Mouse (Mus musculus) stomach, embryonic 16.5 days (tissue): ENCODE results near the gene Slc44a4. TPM values are rescaled to one million over a fixed set of nuclear protein-coding genes. Genes with fewer than 3 reads are reported as not detected.
A peak's percentile ranks its signal among the peaks of the same experiment; 100 is the strongest.
"Not testable (repeated sequence)": the region's sequence is repeated elsewhere in the genome, so short reads cannot be mapped to it uniquely, and the experiment has no call there.

Source experiments
- ATAC-seq: fragments of 200-750 bp; cut with Nextera tagmentation; 2 replicates; pipeline ENCODE4 v1.8.0; 2017; ENCODE audit warnings: moderate number of reproducible peaks, moderate TSS enrichment; ENCODE audit not compliant: insufficient read depth, low FRiP score
- H3K27ac ChIP-seq: fragments of 300-500 bp; sonication (generic); 2 replicates; pipeline ENCODE4 v1.5.1; 2014; ENCODE audit warnings: low read length
- H3K27me3 ChIP-seq: fragments of 300-500 bp; sonication (generic); 2 replicates; pipeline ENCODE4 v1.6.1; 2014; ENCODE audit warnings: low read length, control low read depth, mixed read lengths; ENCODE audit not compliant: control insufficient read depth, insufficient read depth
- H3K36me3 ChIP-seq: fragments of 300-500 bp; sonication (generic); 2 replicates; pipeline ENCODE4 v1.6.1; 2014; ENCODE audit warnings: low read length; ENCODE audit not compliant: control insufficient read depth, insufficient read depth
- H3K4me1 ChIP-seq: fragments of 300-500 bp; sonication (generic); 2 replicates; pipeline ENCODE4 v1.6.1; 2014; ENCODE audit warnings: low read length, control low read depth, mixed read lengths; ENCODE audit not compliant: control insufficient read depth, insufficient read depth
- H3K4me2 ChIP-seq: fragments of 300-500 bp; sonication (generic); 2 replicates; pipeline ENCODE4 v1.6.1; 2014; ENCODE audit warnings: low read depth, low read length, mixed read lengths
- H3K4me3 ChIP-seq: fragments of 300-500 bp; sonication (generic); replicated peaks from 2 replicates; pipeline ENCODE4 v1.5.1; 2014; ENCODE audit warnings: mild to moderate bottlenecking, low read length
- H3K9ac ChIP-seq: fragments of 300-500 bp; sonication (generic); 2 replicates; pipeline ENCODE4 v1.6.1; 2014; ENCODE audit warnings: low read length
- H3K9me3 ChIP-seq: fragments of 300-500 bp; sonication (generic); replicated peaks from 2 replicates; pipeline ENCODE4 v1.6.1; 2016; ENCODE audit warnings: low read length, control low read depth; ENCODE audit not compliant: control insufficient read depth
- WGBS: fragments of 180-500 bp; shearing (Covaris S2); extraction: QIAGEN DNeasy Blood & Tissue Kit; methylation state at CpG from one replicate; pipeline ENCODE4 v1.1.7; 2014; 5-methylcytosine and 5-hydroxymethylcytosine counted together
- polyA plus RNA-seq: library from polyadenylated mRNA; unstranded; fragments of >200 nt; fragmentation: Nextera tagmentation; extraction: Ambion mirVana; gene quantifications from 2 replicates; pipeline ENCODE4 v1.2.1, GENCODE M21; 2015

Slc44a4 gene
- polyA plus RNA-seq, 1 experiment from 2014 or later: 19.3 TPM

GRCm38 (mm10) chr17:34897373-34898159 lies 16.7 kb upstream of the Slc44a4 start:
- H3K27me3 ChIP-seq: no peaks in the 10 kb centered on the region
- peak overlapping the region; percentile 84 for H3K4me2 ChIP-seq
- 0 out of 2 replicates have a peak, but pooled peaks cover 10% of the 10 kb centered on the region for H3K36me3 ChIP-seq
- WGBS: 13% methylated on average over 10 of the region's 10 CpGs
- peak overlapping the region; percentile 95 for H3K27ac ChIP-seq
- peak overlapping the region; percentile 99 for H3K9ac ChIP-seq
- no peak for ATAC-seq
- H3K4me1 ChIP-seq: peaks cover 25% of the 10 kb centered on the region
- no peaks in the 10 kb centered on the region for H3K9me3 ChIP-seq
- peak overlapping the region; percentile 92 for H3K4me3 ChIP-seq

- Histone ChIP-seq H3K9ac (peak within 1 kb of the TSS; percentile 99), H3K4me2 (peak within 1 kb of the TSS; percentile 84), H3K9me3 (no peaks in the 10 kb centered on the region), H3K27me3 (no peaks in the 10 kb centered on the region), H3K27ac (peak within 1 kb of the TSS; percentile 95), H3K4me1 (peaks cover 25% of the 10 kb centered on the region), H3K4me3 (peak within 1 kb of the TSS; percentile 92), H3K36me3 (peaks cover 15% of the 10 kb centered on the region; the same call in 1 of the 2 replicates)
- 0% methylated on average over 42 of the region's 44 CpGs for WGBS
- ATAC-seq: peak; percentile 55
Measured at GRCm38 (mm10) chr17:34898160-34898586, 16.1 kb upstream of the Slc44a4 start, which contains the start of the genes C2 and Ehmt2. C2 (minus strand) TSS chr17:34898265. Ehmt2 (plus strand) TSS chr17:34898469.

GRCm38 (mm10) chr17:34898706-34899052 lies 15.6 kb upstream of the Slc44a4 start:
- ATAC-seq: no peak
- H3K36me3 ChIP-seq: peaks cover 15% of the 10 kb centered on the region; the same call in 1 of the 2 replicates
- H3K4me1 ChIP-seq: peaks cover 21% of the 10 kb centered on the region
- H3K27ac ChIP-seq: peak overlapping the region; percentile 95
- H3K4me3 ChIP-seq: peak overlapping the region; percentile 92
- under 1% methylated on average over 26 of the region's 47 CpGs for WGBS
- H3K27me3 ChIP-seq: no peaks in the 10 kb centered on the region
- H3K4me2 ChIP-seq: peak overlapping the region; percentile 84
- H3K9me3 ChIP-seq: no peaks in the 10 kb centered on the region
- peak overlapping the region; percentile 99 for H3K9ac ChIP-seq

- Histone ChIP-seq H3K4me3 (peak overlapping the region; percentile 92), H3K27ac (peak overlapping the region; percentile 95), H3K4me1 (peaks cover 20% of the 10 kb centered on the region)
Measured at GRCm38 (mm10) chr17:34899053-34899889, 15.0 kb upstream of the Slc44a4 start.

GRCm38 (mm10) chr17:34899890-34900243 lies 14.4 kb upstream of the Slc44a4 start:
- Histone ChIP-seq H3K9me3 (no peaks in the 10 kb centered on the region), H3K36me3 (peaks cover 15% of the 10 kb centered on the region; the same call in 1 of the 2 replicates), H3K27me3 (no peaks in the 10 kb centered on the region), H3K4me3 (peak overlapping the region; percentile 92), H3K4me1 (peaks cover 19% of the 10 kb centered on the region), H3K4me2 (peak overlapping the region; percentile 84), H3K27ac (peak overlapping the region; percentile 95), H3K9ac (peak overlapping the region; percentile 99)
- WGBS: 2% methylated on average over 5 of the region's 5 CpGs
- no peak for ATAC-seq

More at GRCm38 (mm10) chr17:34899053-34899889, 15.0 kb upstream of the Slc44a4 start:
- no peak for ATAC-seq
- under 1% methylated on average over 39 of the region's 45 CpGs for WGBS
- Histone ChIP-seq H3K9me3 (no peaks in the 10 kb centered on the region), H3K36me3 (peaks cover 15% of the 10 kb centered on the region; the same call in 1 of the 2 replicates), H3K27me3 (no peaks in the 10 kb centered on the region), H3K9ac (peak overlapping the region; percentile 99), H3K4me2 (peak overlapping the region; percentile 84)

- peaks cover 21% of the 10 kb centered on the region for H3K36me3 ChIP-seq
- not testable (repeated sequence) for H3K4me3 ChIP-seq
Measured at GRCm38 (mm10) chr17:34900826-34901225, 13.4 kb upstream of the Slc44a4 start.

GRCm38 (mm10) chr17:34901948-34902347 lies 12.3 kb upstream of the Slc44a4 start:
- not testable (repeated sequence) for H3K4me3 ChIP-seq, H3K4me1 ChIP-seq, H3K27ac ChIP-seq, H3K27me3 ChIP-seq, H3K4me2 ChIP-seq, ATAC-seq, H3K9ac ChIP-seq, H3K9me3 ChIP-seq
- H3K36me3 ChIP-seq: peaks cover 24% of the 10 kb centered on the region
- WGBS: 82% methylated on average over 9 of the region's 10 CpGs

More at GRCm38 (mm10) chr17:34900826-34901225, 13.4 kb upstream of the Slc44a4 start:
- not testable (repeated sequence) for H3K27me3 ChIP-seq, H3K9ac ChIP-seq, ATAC-seq, H3K27ac ChIP-seq, H3K9me3 ChIP-seq, H3K4me2 ChIP-seq
- H3K4me1 ChIP-seq: peaks cover 15% of the 10 kb centered on the region

GRCm38 (mm10) chr17:34902895-34903294 lies 11.4 kb upstream of the Slc44a4 start:
- Histone ChIP-seq H3K4me3 (no peak overlapping the region), H3K4me2 (no peak overlapping the region), H3K36me3 (peaks cover 34% of the 10 kb centered on the region), H3K27ac (no peak overlapping the region), H3K27me3 (no peaks in the 10 kb centered on the region), H3K9me3 (no peaks in the 10 kb centered on the region), H3K4me1 (0 out of 2 replicates have a peak, but pooled peaks cover 3% of the 10 kb centered on the region), H3K9ac (no peak overlapping the region)
- 80% methylated on average over 9 of the region's 9 CpGs for WGBS
- no peak for ATAC-seq

GRCm38 (mm10) chr17:34910982-34911381 lies 3.3 kb upstream of the Slc44a4 start:
- Histone ChIP-seq H3K4me1 (peaks cover 5% of the 10 kb centered on the region), H3K27me3 (no peaks in the 10 kb centered on the region), H3K9ac (no peak overlapping the region), H3K4me2 (no peak overlapping the region), H3K27ac (no peak overlapping the region), H3K9me3 (no peaks in the 10 kb centered on the region), H3K36me3 (peaks cover 58% of the 10 kb centered on the region), H3K4me3 (no peak overlapping the region)
- WGBS: 86% methylated on average over 10 of the region's 10 CpGs
- no peak for ATAC-seq
